Mouse (Mus musculus) NIH3T3 (cell line): ENCODE results near the gene Myzap.
A peak's percentile ranks its signal among the peaks of the same experiment; 100 is the strongest.
"Not testable (repeated sequence)": the region's sequence is repeated elsewhere in the genome, so short reads cannot be mapped to it uniquely, and the experiment has no call there.

Experiments
- DNase-seq: peaks from one replicate; pipeline ENCODE4 v3.0.0-alpha.2; 2012; ENCODE audit warnings: low read depth

Myzap gene

DNA sequence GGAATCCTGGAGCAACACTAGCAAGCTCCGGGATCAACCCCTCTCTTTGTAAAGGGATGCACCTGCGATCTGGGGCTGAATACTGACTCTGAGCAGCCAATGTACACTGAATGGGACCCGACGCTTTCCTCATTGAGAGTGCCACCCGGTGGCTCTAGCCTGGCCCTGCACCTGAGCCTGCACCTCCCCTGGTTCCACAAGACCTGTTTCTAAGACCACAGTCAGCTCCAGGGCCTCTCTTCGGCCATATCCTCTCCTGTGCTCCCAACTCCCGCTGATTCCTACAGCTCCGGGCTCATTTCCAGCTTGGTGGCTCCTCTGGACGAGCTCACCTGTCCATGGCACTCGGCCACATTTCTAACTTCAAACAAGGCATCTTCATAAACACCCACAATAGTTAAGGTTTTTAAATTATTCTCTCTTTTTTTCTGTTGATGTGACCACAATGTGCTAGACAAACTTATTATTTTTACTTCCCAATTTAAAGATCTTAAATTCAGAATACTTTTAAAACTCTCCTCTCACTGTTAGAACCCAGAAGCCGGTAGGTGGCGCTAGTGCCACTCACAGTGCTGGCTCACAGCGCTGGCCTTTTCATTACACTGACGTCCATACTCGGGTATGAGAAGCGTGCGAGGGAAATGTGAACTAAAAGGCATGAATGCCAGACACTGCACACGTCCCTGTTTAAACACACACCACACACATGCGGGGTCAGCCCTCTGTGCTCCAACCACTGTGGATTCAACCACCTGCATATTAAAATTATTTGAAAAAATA lies 48.5 kb downstream of the Myzap start:
- peak; percentile 92 for DNase-seq

DNA sequence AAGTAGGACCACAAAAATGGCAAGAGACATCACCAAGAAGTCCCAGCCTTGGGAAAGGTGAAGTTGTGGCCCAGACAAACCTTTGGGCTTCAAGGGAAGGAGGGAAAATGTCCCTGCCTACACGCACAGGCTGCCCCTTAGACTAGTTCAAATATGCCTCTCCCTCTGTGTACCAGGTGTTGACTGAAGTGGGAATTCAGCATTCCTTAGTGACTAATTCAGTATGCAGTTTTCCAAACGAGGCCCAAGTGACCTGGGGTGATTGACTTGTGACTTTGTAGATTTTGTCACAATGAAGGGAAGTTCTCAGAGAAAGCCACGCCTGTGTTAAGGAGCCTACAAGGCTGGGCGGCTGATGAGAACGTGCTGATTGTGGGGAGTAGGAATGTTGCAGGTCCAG lies 49.9 kb downstream of the Myzap start:
- no peak for DNase-seq

GRCm38 (mm10) chr9:71540739-71541138 lies 51.4 kb downstream of the Myzap start:
- DNase-seq, result peak; percentile 8

- DNase-seq, result no peak
Observed at GRCm38 (mm10) chr9:71535730-71536129, 56.4 kb downstream of the Myzap start.

DNA sequence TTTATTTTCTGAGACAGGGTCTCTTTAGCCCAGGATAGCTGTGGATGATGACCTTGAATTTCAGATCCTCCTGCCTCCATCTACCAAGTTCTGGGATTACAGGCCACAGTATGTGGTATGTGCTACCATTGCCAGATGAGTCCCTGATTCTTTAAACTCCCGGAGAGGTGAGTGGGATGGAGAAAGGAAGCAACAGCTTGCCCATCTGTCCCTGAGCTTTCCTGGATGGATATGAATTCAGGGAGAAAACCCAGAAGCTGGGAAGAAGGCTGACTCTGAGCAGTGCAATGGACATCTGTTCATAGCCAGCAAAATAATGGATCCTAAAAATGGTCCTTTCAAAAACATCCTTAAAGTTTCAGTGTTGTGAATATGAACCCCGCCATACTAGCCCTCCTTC lies 57.1 kb downstream of the Myzap start:
- DNase-seq, result no peak

GRCm38 (mm10) chr9:71529960-71530359 lies 62.2 kb downstream of the Myzap start:
- DNase-seq, result peak; percentile 24

DNA sequence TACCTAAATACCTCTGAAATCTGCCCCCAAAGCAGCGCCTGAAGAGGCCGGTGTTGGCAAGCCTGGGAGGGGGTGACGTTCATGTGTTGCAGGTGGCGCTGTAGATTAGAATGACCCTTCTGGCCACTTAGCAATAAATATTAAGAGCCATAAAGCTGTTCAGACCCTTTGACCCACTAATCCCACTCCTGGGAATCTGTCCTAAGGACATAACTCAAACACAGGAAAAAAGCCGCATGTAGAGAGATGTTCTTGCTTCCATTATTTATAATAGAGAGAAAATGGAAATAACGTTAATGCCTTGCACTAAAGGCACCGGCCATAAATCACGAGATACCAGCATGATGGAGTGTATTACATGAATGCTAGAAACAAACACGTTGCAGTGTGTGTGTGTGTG lies 64.7 kb downstream of the Myzap start:
- DNase-seq, result no peak

DNA sequence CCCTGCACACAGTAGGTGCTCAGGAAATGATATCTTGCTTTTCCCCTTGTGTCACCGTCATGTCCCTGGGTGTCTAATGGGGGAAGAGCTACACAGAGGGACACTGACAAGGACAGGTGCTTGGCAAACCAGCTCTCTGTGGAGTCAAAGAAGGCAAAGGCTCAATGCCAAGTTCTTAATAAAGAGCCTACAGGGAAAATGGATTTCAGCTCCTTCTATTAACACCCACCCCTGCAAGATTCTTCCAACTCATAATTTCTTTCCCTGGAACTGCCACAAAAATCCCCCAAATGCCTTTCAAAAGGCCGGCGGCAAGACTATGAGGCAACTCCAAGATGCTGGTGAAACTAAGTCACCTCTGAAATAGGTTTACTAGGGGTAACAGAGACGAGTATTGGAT lies 68.3 kb downstream of the Myzap start:
- no peak for DNase-seq

GRCm38 (mm10) chr9:71519836-71520235 lies 72.3 kb downstream of the Myzap start:
- DNase-seq, result no peak

- no peak for DNase-seq
Observed at GRCm38 (mm10) chr9:71517487-71517886, 74.7 kb downstream of the Myzap start.

GRCm38 (mm10) chr9:71515862-71516261 lies 76.3 kb downstream of the Myzap start:
- DNase-seq, result peak; percentile 6

DNA sequence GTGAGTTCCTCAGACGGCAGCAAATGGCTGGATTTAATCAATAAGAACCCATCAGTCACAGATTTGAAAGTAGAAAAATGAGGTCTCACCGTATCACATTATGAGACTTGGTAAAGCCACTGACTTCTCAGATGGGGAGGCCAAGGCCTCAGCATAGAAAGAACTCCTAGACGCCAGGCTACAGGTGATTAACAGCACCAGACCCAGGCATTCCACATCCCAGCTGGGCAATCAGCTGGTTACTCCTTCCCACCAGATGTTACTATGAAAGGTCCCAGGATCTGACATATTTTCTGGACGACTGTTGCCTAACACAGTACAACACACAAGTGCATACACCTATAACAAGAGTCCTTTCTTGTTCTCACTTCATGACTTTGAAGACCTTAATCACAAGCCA lies 78.6 kb downstream of the Myzap start:
- no peak for DNase-seq

DNA sequence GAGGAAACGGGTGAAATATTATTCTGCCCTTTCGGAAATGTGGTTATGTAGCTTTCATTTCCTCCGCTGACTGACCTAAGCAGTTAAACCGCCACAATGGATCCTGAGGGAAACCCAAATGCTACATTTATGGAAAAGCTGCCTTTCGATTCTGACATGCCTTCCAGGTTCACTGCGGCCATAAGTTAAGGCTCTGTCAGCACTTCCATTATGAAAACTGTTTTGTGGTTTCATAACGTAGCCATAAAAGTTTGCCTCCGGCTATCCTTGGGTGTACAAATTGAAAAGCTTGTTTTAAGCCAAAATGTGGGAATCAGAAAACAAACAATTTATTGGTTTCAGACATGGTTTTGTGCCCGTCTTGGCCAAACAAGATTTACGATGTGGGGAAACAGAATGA lies 79.3 kb downstream of the Myzap start:
- peak; percentile 80 for DNase-seq

- peak; percentile 7 for DNase-seq
Observed at GRCm38 (mm10) chr9:71498391-71499182, 93.6 kb downstream of the Myzap start.

DNA sequence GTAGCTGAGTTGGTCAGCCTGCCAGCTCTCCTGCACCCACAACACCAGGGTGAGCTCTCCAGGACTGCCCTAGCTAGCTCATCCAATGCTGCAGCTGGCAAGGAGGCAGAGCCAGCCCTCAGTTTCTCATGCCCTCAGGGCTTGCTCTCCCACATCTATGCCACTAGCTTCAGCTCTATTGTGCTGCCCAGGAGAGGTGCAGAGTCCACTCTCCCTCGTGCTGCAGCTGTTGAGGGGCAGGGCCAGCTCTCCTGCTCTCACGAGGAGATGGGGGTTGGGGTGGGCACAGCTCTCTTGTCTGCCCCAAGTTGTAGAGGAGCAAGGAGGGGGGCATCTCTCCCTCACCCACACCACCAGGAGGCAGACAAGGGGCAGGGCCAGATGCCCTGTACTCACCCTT lies 95.5 kb downstream of the Myzap start:
- peak; percentile 6 for DNase-seq

DNA sequence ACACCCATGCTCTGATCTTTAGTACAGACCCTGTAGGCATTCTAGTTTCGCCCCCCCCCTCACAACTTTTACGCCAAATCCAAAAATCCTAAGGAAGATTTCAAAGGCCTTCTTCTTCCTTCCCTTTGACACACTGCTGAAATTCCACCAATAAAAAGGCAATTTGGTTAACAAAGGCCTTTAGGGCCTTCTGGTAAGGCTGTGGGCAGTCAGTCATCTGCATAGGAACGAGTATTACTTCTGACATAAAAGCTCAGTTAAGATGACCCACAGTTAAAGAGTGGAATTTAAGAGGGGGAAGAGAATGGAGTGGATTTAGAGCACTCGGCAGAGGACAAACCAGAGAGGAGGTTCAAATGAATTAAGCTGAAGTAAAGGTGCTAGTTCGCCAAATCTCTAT lies 98.4 kb downstream of the Myzap start:
- no peak for DNase-seq

- peak; percentile 19 for DNase-seq
Observed at GRCm38 (mm10) chr9:71492296-71493025, 99.7 kb downstream of the Myzap start.

DNA sequence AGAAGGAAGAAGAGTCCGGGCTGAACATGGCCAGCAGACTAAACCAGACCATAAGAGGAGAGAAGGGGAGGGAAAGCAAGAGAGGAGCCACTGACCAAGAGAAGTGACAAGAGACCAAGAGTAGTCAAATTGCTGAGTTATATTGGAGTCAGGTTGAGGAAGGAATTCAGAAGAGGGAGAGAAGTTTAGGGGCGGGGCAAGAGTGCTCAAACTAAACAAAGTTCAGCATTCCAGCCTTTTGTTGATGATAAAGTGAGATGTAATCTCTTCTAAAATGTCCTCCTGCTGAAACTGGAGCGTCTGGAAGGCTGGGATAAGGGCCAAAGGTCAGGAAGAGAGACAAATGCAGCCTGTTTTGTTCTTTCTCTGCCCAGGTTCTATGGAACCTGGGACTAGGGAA lies 102.1 kb downstream of the Myzap start:
- DNase-seq, result no peak

GRCm38 (mm10) chr9:71486127-71486526 lies 106.0 kb downstream of the Myzap start:
- DNase-seq, result no peak

DNA sequence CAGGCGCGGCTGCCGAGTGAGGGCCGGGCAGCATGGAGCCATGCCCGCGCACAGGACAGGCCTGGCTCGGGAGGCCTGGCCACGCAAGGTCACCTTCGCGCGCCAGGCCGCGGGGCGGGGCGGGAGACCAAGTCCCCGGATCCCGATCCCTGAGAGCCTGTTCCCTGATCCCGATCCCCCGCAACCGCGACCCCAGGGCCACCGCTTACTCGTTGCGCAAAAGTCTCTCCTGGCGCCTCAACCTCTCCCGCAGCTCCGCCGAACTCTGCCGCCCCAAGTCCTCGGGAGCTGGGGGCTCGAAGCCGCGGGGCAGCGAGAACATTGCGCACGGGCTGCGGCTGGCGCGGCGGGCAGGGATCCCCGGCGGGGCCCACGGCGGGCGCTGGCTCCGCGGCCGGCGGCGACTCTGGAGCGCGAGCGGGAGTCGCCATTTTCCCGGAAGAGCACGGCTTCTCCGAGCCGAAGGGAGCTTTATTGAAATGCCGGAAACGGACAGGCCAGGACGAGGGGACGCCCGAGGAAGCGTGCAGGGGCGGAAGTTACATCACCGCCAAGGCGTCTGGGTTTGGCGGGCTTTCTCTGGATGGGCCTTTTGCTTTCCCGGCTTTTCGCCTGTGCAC lies 106.6 kb downstream of the Myzap start, which contains the start of gene Polr2m:
Gene Polr2m, minus strand, starts transcription at position 461 of the 620 bp plus-strand sequence.
- DNase-seq, result peak; percentile 96

DNA sequence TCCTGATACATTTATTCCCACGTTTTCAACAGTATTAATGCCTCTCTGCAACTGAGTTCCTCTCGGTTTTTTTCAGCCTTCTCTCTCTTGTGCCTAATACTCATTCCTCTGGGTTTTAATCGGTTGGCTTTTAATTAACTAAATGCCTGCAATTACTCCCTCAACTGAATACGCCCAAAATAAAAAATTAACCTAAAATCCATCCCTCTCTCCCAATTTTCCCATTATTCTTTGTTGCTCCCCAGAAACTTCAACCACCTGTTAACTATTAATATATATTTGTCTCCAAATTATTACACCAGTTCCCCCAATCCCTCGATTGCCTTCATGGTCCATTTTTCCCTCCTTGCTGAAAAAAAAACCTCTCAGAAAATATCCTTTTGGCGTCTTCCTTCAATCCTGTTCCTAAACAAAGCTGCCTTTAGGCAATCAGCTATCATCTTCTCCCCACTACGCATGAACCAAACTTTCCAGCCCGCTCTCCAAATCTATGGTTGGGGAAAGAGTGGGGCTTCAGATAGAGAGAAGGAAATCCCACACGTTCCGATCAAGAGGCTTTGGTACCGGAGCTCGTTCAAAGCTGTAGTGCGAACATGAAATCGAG lies 107.2 kb downstream of the Myzap start:
- DNase-seq, result no peak

GRCm38 (mm10) chr9:71483872-71484271 lies 108.3 kb downstream of the Myzap start:
- not testable (repeated sequence) for DNase-seq
